In the genomic region with DNA sequence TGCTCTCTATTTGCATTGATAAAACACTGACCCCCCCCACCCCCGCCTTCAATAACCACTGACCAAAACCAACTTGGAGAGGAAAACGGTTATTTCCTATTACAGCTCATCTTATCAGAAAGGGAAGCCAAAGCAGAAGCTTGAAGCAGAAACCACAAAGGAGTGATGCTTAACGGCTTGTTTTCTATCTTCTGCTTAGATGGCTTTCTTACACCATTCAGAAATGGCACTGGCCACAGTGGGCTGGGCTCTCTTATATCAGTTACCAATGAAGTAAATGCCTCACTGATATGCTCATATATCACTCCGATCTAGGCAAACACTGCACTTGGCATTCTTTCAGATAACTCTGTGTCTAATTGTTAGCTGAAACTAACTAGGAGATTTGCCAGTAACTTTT, we compare ENCODE assay signal across 24 mouse cellular contexts.
DNase-seq lines count a peak whose midpoint lies in the region; ATAC-seq and TF ChIP-seq lines count a peak whose summit lies in the region.
"Had no signal": no experiment of that assay in that cellular context is flagged by ENCODE, and none has a peak within 500 bp of the region (broad histone marks: within the 10 kb centered on the region; RNA-seq: fewer than 3 reads in every experiment).

No protein-coding gene starts in this region.

- H3K4me2 ChIP-seq in liver, postnatal 0 days (ENCODE audit: low read depth, low read length): no peak overlapping the region
- H3K4me2 ChIP-seq in midbrain, postnatal 0 days (ENCODE audit: low read depth, low read length, poor library complexity, severe bottlenecking): no peak overlapping the region
- H3K4me2 ChIP-seq: embryonic facial prominence, embryonic 12.5 days; forebrain, embryonic 12.5 days; heart, embryonic 11.5 days; hindbrain, embryonic 12.5 days; kidney, embryonic 15.5 days; midbrain, embryonic 11.5 days had no signal

- no peak for ATAC-seq in liver, postnatal 0 days
- no peak for ATAC-seq in midbrain, postnatal 0 days (ENCODE audit: low FRiP score)
- ATAC-seq: intestine, postnatal 0 days had no signal

- no peaks in the 10 kb centered on the region for H3K9me3 ChIP-seq in liver, postnatal 0 days (ENCODE audit: low read length)
- no peaks in the 10 kb centered on the region for H3K9me3 ChIP-seq in midbrain, postnatal 0 days (ENCODE audit: low read length)
- H3K9me3 ChIP-seq: embryonic facial prominence, embryonic 12.5 days; forebrain, embryonic 12.5 days; hindbrain, embryonic 12.5 days; kidney, embryonic 15.5 days had no signal

- no peak overlapping the region for H3K27ac ChIP-seq in liver, postnatal 0 days (ENCODE audit: low read depth)
- no peak overlapping the region for H3K27ac ChIP-seq in midbrain, postnatal 0 days (ENCODE audit: low read depth, low read length)
- H3K27ac ChIP-seq: embryonic facial prominence, embryonic 12.5 days; forebrain, embryonic 12.5 days; hindbrain, embryonic 12.5 days; kidney, embryonic 15.5 days had no signal

- no peaks in the 10 kb centered on the region for H3K36me3 ChIP-seq in liver, postnatal 0 days (replicated peaks; ENCODE audit: insufficient read depth, low read length)
- no peaks in the 10 kb centered on the region for H3K36me3 ChIP-seq in midbrain, postnatal 0 days (ENCODE audit: insufficient read depth, low read length)
- H3K36me3 ChIP-seq: embryonic facial prominence, embryonic 12.5 days; forebrain, embryonic 12.5 days; hindbrain, embryonic 12.5 days; kidney, embryonic 15.5 days had no signal

- no peak for TF ChIP-seq CTCF in liver, postnatal 0 days (IDR thresholded peaks at IDR 0.05; ENCODE audit: low read depth)
- TF ChIP-seq CTCF in midbrain, postnatal 0 days (IDR thresholded peaks at IDR 0.05): no peak

- 42% methylated on average over 4 of the region's 4 CpGs for WGBS in liver, postnatal 0 days (ENCODE audit: insufficient replicate concordance)
- 85% methylated on average over 4 of the region's 4 CpGs for WGBS in midbrain, postnatal 0 days

- TF ChIP-seq EP300 in liver, postnatal 0 days (IDR thresholded peaks at IDR 0.05; ENCODE audit: low read depth): peak; percentile 43; the same call in 1 of the 2 replicates

- H3K9ac ChIP-seq in liver, postnatal 0 days (replicated peaks): no peak overlapping the region
- no peak overlapping the region for H3K9ac ChIP-seq in midbrain, postnatal 0 days (replicated peaks; ENCODE audit: low read length, poor library complexity, severe bottlenecking)
- H3K9ac ChIP-seq: embryonic facial prominence, embryonic 12.5 days; forebrain, embryonic 12.5 days; hindbrain, embryonic 12.5 days; kidney, embryonic 15.5 days had no signal

- H3K27me3 ChIP-seq in liver, postnatal 0 days (ENCODE audit: insufficient read depth, low read length): no peaks in the 10 kb centered on the region
- no peaks in the 10 kb centered on the region for H3K27me3 ChIP-seq in midbrain, postnatal 0 days (ENCODE audit: insufficient read depth, low read length)
- H3K27me3 ChIP-seq: CH12.LX; embryonic facial prominence, embryonic 12.5 days; forebrain, embryonic 12.5 days; hindbrain, embryonic 12.5 days; kidney, embryonic 15.5 days had no signal

- DNase-seq in 416B (ENCODE audit: low read depth): peak; percentile 96
- DNase-seq in MEL-GATA-1-ER (ENCODE audit: extremely low read depth, low read depth): peak; percentile 90
- peak; percentile 6 for DNase-seq in liver
- no peak for DNase-seq in liver, postnatal 0 days
- no peak for DNase-seq in midbrain, postnatal 0 days (ENCODE audit: low spot score)
- no peak for DNase-seq in cerebellum, adult 9-11 months
- no peak for DNase-seq in natural killer cell, adult 2 months (ENCODE audit: low spot score in 2 of 2)
- DNase-seq in thymus, adult 18-20 months: no peak
- DNase-seq: adrenal gland, postnatal 25 days; cerebellum, adult 11 months; cerebellum, postnatal 10 days; gastrocnemius, postnatal 36 days; kidney, postnatal 36 days; lung, postnatal 4 days; thymus, postnatal 14 days had no signal

- H3K4me1 ChIP-seq in liver, postnatal 0 days (ENCODE audit: insufficient read depth): no peaks in the 10 kb centered on the region
- no peaks in the 10 kb centered on the region for H3K4me1 ChIP-seq in midbrain, postnatal 0 days (ENCODE audit: insufficient read depth, low read length)
- H3K4me1 ChIP-seq: embryonic facial prominence, embryonic 12.5 days; forebrain, embryonic 12.5 days; hindbrain, embryonic 12.5 days; kidney, embryonic 15.5 days had no signal

- no peak overlapping the region for H3K4me3 ChIP-seq in liver, postnatal 0 days (ENCODE audit: low read depth, low read length)
- H3K4me3 ChIP-seq in midbrain, postnatal 0 days (ENCODE audit: low read depth, low read length): no peak overlapping the region
- H3K4me3 ChIP-seq: embryonic facial prominence, embryonic 12.5 days; erythroblast, embryonic 14.5 days; forebrain, embryonic 12.5 days; hindbrain, embryonic 12.5 days; kidney, embryonic 15.5 days had no signal

Comparison
In these comparisons a context has a peak if more than half of its experiments do, and no peak if none do; other contexts are left out.
1. DNase-seq: peak in 416B (single experiment), MEL-GATA-1-ER (single experiment) and liver (single experiment); none in liver, postnatal 0 days (single experiment), midbrain, postnatal 0 days (single experiment), cerebellum, adult 9-11 months (single experiment), natural killer cell, adult 2 months (0 of 2) and thymus, adult 18-20 months (0 of 2).